ENCODE assay signal across 13 mouse cellular contexts in the genomic region with DNA sequence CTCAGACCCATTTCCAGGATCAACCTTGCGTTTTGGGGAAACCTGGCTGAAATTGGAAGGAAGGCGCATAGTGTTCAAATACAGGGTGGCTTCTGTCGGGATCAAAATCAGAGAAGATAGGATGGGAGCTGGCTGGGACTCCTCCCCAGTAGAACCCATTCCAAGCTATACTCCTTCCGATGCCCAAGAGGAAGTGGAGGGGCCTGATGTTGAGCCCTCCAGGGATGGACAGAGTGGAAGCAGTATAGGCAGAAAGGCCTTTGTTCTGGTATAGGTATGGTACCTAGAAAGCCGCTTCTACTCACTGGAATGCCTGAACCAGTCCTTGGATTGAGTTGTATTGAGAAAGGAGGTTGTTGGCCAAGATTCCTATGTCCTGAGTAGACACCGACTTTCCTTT. TPM values are rescaled to one million over a fixed set of nuclear protein-coding genes. Genes with fewer than 3 reads are reported as not detected.
"Had no signal": no experiment of that assay in that cellular context is flagged by ENCODE, and none has a peak within 500 bp of the region (broad histone marks: within the 10 kb centered on the region; RNA-seq: fewer than 3 reads in every experiment).

No protein-coding gene starts in this region.

- H3K9me3 ChIP-seq: liver, embryonic 15.5 days; midbrain, embryonic 15.5 days; neural tube, embryonic 12.5 days had no signal

- DNase-seq: kidney, adult 11 months; kidney, adult 9 months; kidney, postnatal 36 days; lung, adult 2 months; lung, postnatal 36 days; spleen, adult 18-20 months; thymus, adult 18-20 months; thymus, postnatal 36 days had no signal

- H3K4me3 ChIP-seq: liver, embryonic 15.5 days; midbrain, embryonic 15.5 days; neural tube, embryonic 12.5 days had no signal

- H3K27ac ChIP-seq: kidney, postnatal 0 days; liver, embryonic 15.5 days; midbrain, embryonic 15.5 days; neural tube, embryonic 12.5 days had no signal

- H3K36me3 ChIP-seq: liver, embryonic 15.5 days; midbrain, embryonic 15.5 days; neural tube, embryonic 12.5 days had no signal

- H3K4me1 ChIP-seq: liver, embryonic 15.5 days had no signal

- H3K9ac ChIP-seq: liver, embryonic 15.5 days; midbrain, embryonic 15.5 days; neural tube, embryonic 12.5 days had no signal

- ATAC-seq: lung, postnatal 0 days; midbrain, embryonic 15.5 days had no signal

- H3K4me2 ChIP-seq: liver, embryonic 15.5 days; midbrain, embryonic 15.5 days; neural tube, embryonic 12.5 days had no signal

RNA-seq across cellular contexts. Expression of a gene that starts 2.1 kb away (rescaled TPM):
- polyA plus RNA-seq: kidney, postnatal 0 days; lung, postnatal 0 days; midbrain, embryonic 15.5 days; neural tube, embryonic 12.5 days had no signal
